Mouse (Mus musculus) forebrain, embryonic 14.5 days (tissue): ENCODE data around the gene Cox6a1. TPM values are rescaled to one million over a fixed set of nuclear protein-coding genes. Genes with fewer than 3 reads are reported as not detected.
A peak's percentile ranks its signal among the peaks of the same experiment; 100 is the strongest.

ENCODE experiments used
- ATAC-seq: fragments of 200-750 bp; cut with Nextera tagmentation; 2 replicates; pipeline ENCODE4 v1.8.0; 2017; ENCODE audit warnings: mild to moderate bottlenecking, moderate library complexity
- DNase-seq: peaks from one replicate; pipeline ENCODE4 v3.0.0-alpha.2; 2015; ENCODE audit warnings: low spot score
- H3K27ac ChIP-seq: fragments of 300-500 bp; sonication (generic); 2 replicates; pipeline ENCODE4 v1.5.1; 2014; ENCODE audit warnings: low read depth, mild to moderate bottlenecking, control low read depth, low read length, moderate library complexity
- H3K27me3 ChIP-seq: fragments of 300-500 bp; sonication (generic); replicated peaks from 2 replicates; pipeline ENCODE4 v1.6.1; 2014; ENCODE audit warnings: low read length, control low read depth, mixed read lengths; ENCODE audit not compliant: control insufficient read depth, insufficient read depth
- H3K36me3 ChIP-seq: fragments of 300-500 bp; sonication (generic); 2 replicates; pipeline ENCODE4 v1.6.1; 2014; ENCODE audit warnings: low read length, control low read depth; ENCODE audit not compliant: control insufficient read depth, insufficient read depth
- H3K4me1 ChIP-seq: fragments of 300-500 bp; sonication (generic); 2 replicates; pipeline ENCODE4 v1.6.1; 2014; ENCODE audit warnings: antibody characterized with exemption, low read length, control low read depth; ENCODE audit not compliant: control insufficient read depth, insufficient read depth
- H3K4me2 ChIP-seq: fragments of 300-500 bp; sonication (generic); 2 replicates; pipeline ENCODE4 v1.6.1; 2014; ENCODE audit warnings: mild to moderate bottlenecking, control low read depth, low read length
- H3K4me3 ChIP-seq: fragments of 300-500 bp; sonication (generic); 2 replicates; pipeline ENCODE4 v1.5.1; 2014; ENCODE audit warnings: low read depth, low read length, control low read depth
- H3K9ac ChIP-seq: fragments of 300-500 bp; sonication (generic); 2 replicates; pipeline ENCODE4 v1.6.1; 2014; ENCODE audit warnings: mild to moderate bottlenecking, low read length, control low read depth, moderate library complexity
- H3K9me3 ChIP-seq: fragments of 300-500 bp; sonication (generic); replicated peaks from 2 replicates; pipeline ENCODE4 v1.6.1; 2016; ENCODE audit warnings: low read length, control low read depth, mixed read lengths; ENCODE audit not compliant: control insufficient read depth
- WGBS: fragments of 180-500 bp; shearing (Covaris S2); extraction: QIAGEN DNeasy Blood & Tissue Kit; methylation state at CpG from one replicate; pipeline ENCODE4 v1.1.7; 2014; 5-methylcytosine and 5-hydroxymethylcytosine counted together
- polyA plus RNA-seq: library from polyadenylated mRNA; unstranded; fragments of >200 nt; fragmentation: Nextera tagmentation; extraction: Ambion mirVana; gene quantifications from 2 replicates; pipeline ENCODE4 v1.2.1, GENCODE M21; 2014

The Cox6a1 gene
- polyA plus RNA-seq, 1 experiment from 2014 or later = 1,200 TPM

- 32% methylated on average over 7 of the region's 7 CpGs for WGBS
- Histone ChIP-seq H3K27ac (no peak overlapping the region), H3K9ac (peak overlapping the region; percentile 88; the same call in 1 of the 2 replicates), H3K9me3 (no peaks in the 10 kb centered on the region), H3K4me3 (peak overlapping the region; percentile 82), H3K36me3 (peaks cover 41% of the 10 kb centered on the region), H3K4me2 (peak overlapping the region; percentile 52), H3K27me3 (no peaks in the 10 kb centered on the region), H3K4me1 (peaks cover 8% of the 10 kb centered on the region)
- no peak for ATAC-seq
- DNase-seq = no peak
Observed at GRCm38 (mm10) chr5:115340007-115340406, 8.8 kb downstream of the Cox6a1 start.

- no peak overlapping the region for H3K27ac ChIP-seq
- 77% methylated on average over 3 of the region's 3 CpGs for WGBS
- H3K4me3 ChIP-seq = no peak overlapping the region
- no peak overlapping the region for H3K4me2 ChIP-seq
- DNase-seq (no peak), ATAC-seq (no peak)
- H3K9ac ChIP-seq = no peak overlapping the region
- no peaks in the 10 kb centered on the region for H3K9me3 ChIP-seq
- peaks cover 67% of the 10 kb centered on the region for H3K36me3 ChIP-seq
- H3K4me1 ChIP-seq = peaks cover 8% of the 10 kb centered on the region
- H3K27me3 ChIP-seq = no peaks in the 10 kb centered on the region
Observed at GRCm38 (mm10) chr5:115333626-115334025, 15.2 kb downstream of the Cox6a1 start.

GRCm38 (mm10) chr5:115330955-115331354, 17.8 kb downstream of the Cox6a1 start:
- Histone ChIP-seq H3K27ac (no peak overlapping the region), H3K27me3 (no peaks in the 10 kb centered on the region), H3K4me2 (no peak overlapping the region), H3K9ac (no peak overlapping the region), H3K9me3 (no peaks in the 10 kb centered on the region), H3K36me3 (peaks cover 62% of the 10 kb centered on the region), H3K4me3 (no peak overlapping the region), H3K4me1 (peaks cover 16% of the 10 kb centered on the region)
- no peak for DNase-seq
- no peak for ATAC-seq
- 84% methylated on average over 9 of the region's 9 CpGs for WGBS

- peak overlapping the region; percentile 93 for H3K9ac ChIP-seq
- WGBS = under 1% methylated on average over 53 of the region's 55 CpGs
- no peaks in the 10 kb centered on the region for H3K9me3 ChIP-seq
- peaks cover 32% of the 10 kb centered on the region for H3K36me3 ChIP-seq
- peaks cover 17% of the 10 kb centered on the region for H3K4me1 ChIP-seq
- H3K27ac ChIP-seq = peak overlapping the region; percentile 75
- peak overlapping the region; percentile 64 for H3K4me2 ChIP-seq
- H3K27me3 ChIP-seq = no peaks in the 10 kb centered on the region
- ATAC-seq = peak; percentile 36
- peak overlapping the region; percentile 94 for H3K4me3 ChIP-seq
- DNase-seq = peak; percentile 30
Observed at GRCm38 (mm10) chr5:115327610-115328548, 20.9 kb downstream of the Cox6a1 start.

GRCm38 (mm10) chr5:115326875-115327609, 21.7 kb downstream of the Cox6a1 start, which contains the start of gene Srsf9:
TSS of gene Srsf9 (plus strand) at chr5:115327177.
- Histone ChIP-seq H3K4me1 (peaks cover 17% of the 10 kb centered on the region), H3K27me3 (no peaks in the 10 kb centered on the region), H3K4me2 (peak within 1 kb of the TSS; percentile 64), H3K9ac (peak within 1 kb of the TSS; percentile 93), H3K4me3 (peak within 1 kb of the TSS; percentile 94), H3K27ac (peak within 1 kb of the TSS; percentile 75), H3K36me3 (peaks cover 23% of the 10 kb centered on the region), H3K9me3 (no peaks in the 10 kb centered on the region)
- WGBS = under 1% methylated on average over 68 of the region's 97 CpGs
- ATAC-seq (peak; percentile 94), DNase-seq (peak; percentile 96)

- ATAC-seq = peak; percentile 24; the same call in 1 of the 2 replicates
- 25% methylated on average over 11 of the region's 11 CpGs for WGBS
Observed at GRCm38 (mm10) chr5:115326256-115326831, 22.4 kb downstream of the Cox6a1 start.

GRCm38 (mm10) chr5:115319004-115319940, 29.5 kb downstream of the Cox6a1 start:
- H3K27me3 ChIP-seq = no peaks in the 10 kb centered on the region
- ATAC-seq (peak; percentile 72), DNase-seq (peak; percentile 82)
- peaks cover 18% of the 10 kb centered on the region for H3K4me1 ChIP-seq
- H3K36me3 ChIP-seq = no peaks in the 10 kb centered on the region
- peak overlapping the region; percentile 62 for H3K27ac ChIP-seq
- H3K9ac ChIP-seq = peak overlapping the region; percentile 56
- H3K9me3 ChIP-seq = no peaks in the 10 kb centered on the region
- H3K4me3 ChIP-seq = peak overlapping the region; percentile 33
- WGBS = under 1% methylated on average over 22 of the region's 22 CpGs
- H3K4me2 ChIP-seq = peak overlapping the region; percentile 79

More at GRCm38 (mm10) chr5:115326256-115326831, 22.4 kb downstream of the Cox6a1 start:
- peak overlapping the region; percentile 75; the same call in 1 of the 2 replicates for H3K27ac ChIP-seq
- no peaks in the 10 kb centered on the region for H3K9me3 ChIP-seq
- peak overlapping the region; percentile 94 for H3K4me3 ChIP-seq
- peaks cover 17% of the 10 kb centered on the region for H3K4me1 ChIP-seq
- peak overlapping the region; percentile 64 for H3K4me2 ChIP-seq
- H3K36me3 ChIP-seq = peaks cover 16% of the 10 kb centered on the region
- no peak for DNase-seq
- no peaks in the 10 kb centered on the region for H3K27me3 ChIP-seq
- H3K9ac ChIP-seq = peak overlapping the region; percentile 93
